Mouse (Mus musculus) mouse embryonic stem cell (cell line): ENCODE data around the gene Col23a1.
"Not testable (repeated sequence)": the region's sequence is repeated elsewhere in the genome, so short reads cannot be mapped to it uniquely, and the experiment has no call there.

ENCODE experiments used
- in situ Hi-C, 2 experiments: fragments of 300-500 bp; cut with MboI; formaldehyde crosslinking; loops; 1 replicate in 1 of 2; 3 replicates in 1 of 2; pipeline ENCODE4 v1.14.3; 2019 to 2020; ENCODE audit warnings: low sequenced_read_pairs in 2 of 2, low pct_unique_long_range_greater_than_20kb in 1 of 2, mixed read lengths in 1 of 2; ENCODE audit not compliant: unreplicated experiment in 1 of 2

The Col23a1 gene

GRCm38 (mm10) chr11:51587059-51587458 lies 297.3 kb downstream of the Col23a1 start:
- in situ Hi-C loops, result no loop called here

- in situ Hi-C loops, result no loop called here
Measured at GRCm38 (mm10) chr11:51588833-51589232, 299.1 kb downstream of the Col23a1 start.

GRCm38 (mm10) chr11:51590002-51590401 lies 300.3 kb downstream of the Col23a1 start:
- in situ Hi-C loops, result no loop called here

GRCm38 (mm10) chr11:51591168-51591567 lies 301.4 kb downstream of the Col23a1 start:
- in situ Hi-C loops, result no loop called here

GRCm38 (mm10) chr11:51591915-51592314 lies 302.2 kb downstream of the Col23a1 start:
- in situ Hi-C loops, result no loop called here

- in situ Hi-C loops, result no loop called here
Measured at GRCm38 (mm10) chr11:51593368-51593767, 303.6 kb downstream of the Col23a1 start.

GRCm38 (mm10) chr11:51593849-51594248 lies 304.1 kb downstream of the Col23a1 start:
- in situ Hi-C loops, result no loop called here

- in situ Hi-C loops, result no loop called here
Measured at GRCm38 (mm10) chr11:51594715-51595350, 305.1 kb downstream of the Col23a1 start.

- in situ Hi-C loops, result no loop called here
Measured at GRCm38 (mm10) chr11:51595459-51596083, 305.9 kb downstream of the Col23a1 start.

GRCm38 (mm10) chr11:51597553-51597952 lies 307.8 kb downstream of the Col23a1 start:
- in situ Hi-C loops, result no loop called here

- in situ Hi-C loops, result no loop called here
Measured at GRCm38 (mm10) chr11:51602253-51602652, 312.5 kb downstream of the Col23a1 start.

- in situ Hi-C loops, result no loop called here
Measured at GRCm38 (mm10) chr11:51605602-51606446, 316.1 kb downstream of the Col23a1 start.

- in situ Hi-C loops, result no loop called here
Measured at GRCm38 (mm10) chr11:51606447-51607095, 316.9 kb downstream of the Col23a1 start, which contains the start of gene Hnrnpab. Gene Hnrnpab, minus strand, starts transcription at chr11:51606847.

GRCm38 (mm10) chr11:51607096-51607738 lies 317.5 kb downstream of the Col23a1 start:
- in situ Hi-C loops, result no loop called here

- in situ Hi-C loops, result no loop called here
Measured at GRCm38 (mm10) chr11:51609266-51609909, 319.7 kb downstream of the Col23a1 start.

GRCm38 (mm10) chr11:51609940-51610339 lies 320.2 kb downstream of the Col23a1 start:
- in situ Hi-C loops, result not testable (repeated sequence)

- in situ Hi-C loops, result no loop called here
Measured at GRCm38 (mm10) chr11:51614256-51614655, 324.5 kb downstream of the Col23a1 start.

- in situ Hi-C loops, result loop anchor here (5.0 kb wide), 3 partner anchors 37 to 72 kb away; partner anchors contain the start of genes 0610009B22Rik (in 1 of the 2), D930048N14Rik (in 1 of the 2) and N4bp3 (in 1 of the 2)
Measured at GRCm38 (mm10) chr11:51615129-51615528, 325.4 kb downstream of the Col23a1 start.
